Mouse (Mus musculus): ENCODE results near the gene Scgb1b11.
"Not testable (repeated sequence)": the region's sequence is repeated elsewhere in the genome, so short reads cannot be mapped to it uniquely, and the experiment has no call there.

- not testable (repeated sequence) for TF ChIP-seq POLR2A (IDR thresholded peaks at IDR 0.05; ENCODE audit: borderline replicate concordance, extremely low read depth, insufficient read depth, insufficient read length, poor library complexity, severe bottlenecking); CTCF (IDR thresholded peaks at IDR 0.05; ENCODE audit: borderline replicate concordance, extremely low read depth, insufficient read depth, insufficient read length)
These were observed at the start of gene Scgb1b11 for GRCm38 (mm10) chr7:32222540-32222939.
